Mouse (Mus musculus) lung, postnatal 0 days (tissue): ENCODE results near the gene Lysmd4.

Experiments used
- CTCF ChIP-seq: IDR thresholded peaks from 2 replicates; pipeline ENCODE4 v1.5.1; 2016; ENCODE audit warnings: antibody characterized with exemption, mild to moderate bottlenecking
- EP300 ChIP-seq: IDR thresholded peaks from 2 replicates; pipeline ENCODE4 v1.6.1; 2016; ENCODE audit warnings: antibody characterized with exemption, mild to moderate bottlenecking, control low read depth

DNA sequence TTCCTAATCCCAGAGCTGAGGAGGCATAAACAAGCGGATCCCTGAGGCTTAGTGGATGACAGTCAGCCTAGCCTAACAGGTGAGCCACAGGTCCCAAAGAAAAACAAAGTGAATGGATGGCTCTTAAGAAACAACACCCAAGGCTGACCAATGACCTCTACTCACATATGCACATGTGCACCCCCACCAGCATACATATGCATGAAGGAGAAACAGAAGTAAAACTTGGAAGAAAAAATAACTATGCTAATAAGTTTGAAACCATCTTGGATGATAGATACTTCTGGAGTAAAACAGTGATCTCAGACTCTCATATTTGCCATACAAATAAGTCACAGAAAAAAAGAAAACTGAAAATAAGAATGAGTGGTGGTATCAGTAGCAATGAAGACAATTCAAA lies 122.1 kb downstream of the Lysmd4 start:
- TF ChIP-seq CTCF = no peak
- TF ChIP-seq EP300 = no peak
